Mouse (Mus musculus) large intestine, adult 2 months (tissue): ENCODE data around the gene Mpp3. TPM values are rescaled to one million over a fixed set of nuclear protein-coding genes. Genes with fewer than 3 reads are reported as not detected.
A peak's percentile ranks its signal among the peaks of the same experiment; 100 is the strongest.

Experiments
- DNase-seq: peaks from one replicate; pipeline ENCODE4 v3.0.0-alpha.2; 2012; ENCODE audit warnings: low read depth, low spot score
- WGBS: fragments of 180-500 bp; shearing (Covaris S2); methylation state at CpG from one replicate; pipeline ENCODE4 v1.1.7; 2018; 5-methylcytosine and 5-hydroxymethylcytosine counted together
- polyA plus RNA-seq: library from polyadenylated mRNA; depleted of rRNA; stranded (reverse); fragments of >200 nt; gene quantifications from 2 replicates; pipeline ENCODE4 v1.2.3, GENCODE M21; 2012

Mpp3 gene
- polyA plus RNA-seq, 1 experiment = 2.4 TPM

DNA sequence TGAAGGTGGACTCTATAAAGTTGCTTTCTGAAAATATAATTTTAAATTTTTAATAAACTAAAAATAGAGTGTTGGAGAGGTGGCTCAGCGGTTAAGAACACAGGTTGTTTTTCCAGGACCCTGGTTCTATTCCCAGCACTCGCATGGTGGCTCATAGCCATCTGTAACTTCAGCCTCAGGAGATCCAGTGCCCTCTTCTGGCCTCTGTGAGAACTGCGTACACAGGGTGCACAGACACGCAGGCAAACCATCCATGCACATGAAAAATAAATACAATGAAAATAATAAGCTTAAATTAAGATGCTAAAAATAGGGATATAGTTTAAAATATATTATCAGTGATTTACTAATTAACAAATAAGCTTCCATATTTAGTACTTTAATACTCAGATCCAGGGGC, 12.4 kb upstream of the Mpp3 start:
- no peak for DNase-seq
- 73% methylated on average over 4 of the region's 4 CpGs for WGBS

DNA sequence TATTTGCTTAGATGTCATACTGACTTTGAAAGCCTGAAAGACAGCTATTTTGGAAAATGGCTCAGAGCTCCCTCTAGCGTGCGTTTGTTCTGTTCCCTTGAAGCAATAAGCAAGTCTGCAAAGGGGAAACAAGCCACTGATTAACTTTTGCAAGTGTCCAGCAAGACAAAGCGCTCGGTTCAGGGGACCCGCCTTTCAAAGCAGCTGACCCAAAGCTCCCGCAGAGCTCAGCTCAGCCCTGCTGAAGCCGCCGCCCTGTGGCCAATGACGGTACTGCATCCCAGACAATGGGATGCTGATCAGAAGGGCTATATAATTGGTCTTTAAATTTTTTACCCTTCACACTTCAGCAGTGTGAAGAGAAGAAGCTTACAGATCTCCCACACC, 11.9 kb upstream of the Mpp3 start:
- under 1% methylated on average over 9 of the region's 9 CpGs for WGBS
- DNase-seq = peak; percentile 84

DNA sequence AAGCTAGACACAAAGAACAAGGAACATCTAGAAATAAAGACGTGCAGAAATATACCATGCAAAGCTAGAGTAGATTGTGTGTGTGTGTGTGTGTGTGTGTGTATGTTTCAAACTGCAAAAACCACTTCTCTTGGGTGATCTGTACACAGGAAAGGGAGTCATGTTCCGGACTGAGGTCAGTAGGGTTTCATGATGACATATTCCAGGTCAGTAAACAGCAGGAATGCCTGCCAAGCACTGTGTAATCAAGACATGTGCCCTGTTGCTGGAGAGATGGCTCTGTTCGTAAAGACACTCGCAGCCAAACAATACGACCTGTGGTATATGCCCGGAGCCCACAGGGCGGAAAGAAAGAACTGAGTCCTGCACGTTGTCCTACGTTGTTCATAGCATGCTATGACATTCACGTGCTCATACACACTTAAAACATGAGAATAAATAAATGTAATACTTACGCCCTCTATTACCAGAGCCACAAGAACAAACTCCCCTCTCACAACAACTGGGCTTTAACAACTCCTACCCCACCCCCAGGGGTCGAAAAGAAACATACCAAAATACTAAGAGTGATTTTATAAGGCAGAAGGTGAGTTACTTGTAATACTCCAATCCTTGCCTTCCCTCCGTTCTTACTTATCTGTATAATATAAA, 11.4 kb upstream of the Mpp3 start:
- WGBS = 39% methylated on average over 13 of the region's 13 CpGs
- no peak for DNase-seq

DNA sequence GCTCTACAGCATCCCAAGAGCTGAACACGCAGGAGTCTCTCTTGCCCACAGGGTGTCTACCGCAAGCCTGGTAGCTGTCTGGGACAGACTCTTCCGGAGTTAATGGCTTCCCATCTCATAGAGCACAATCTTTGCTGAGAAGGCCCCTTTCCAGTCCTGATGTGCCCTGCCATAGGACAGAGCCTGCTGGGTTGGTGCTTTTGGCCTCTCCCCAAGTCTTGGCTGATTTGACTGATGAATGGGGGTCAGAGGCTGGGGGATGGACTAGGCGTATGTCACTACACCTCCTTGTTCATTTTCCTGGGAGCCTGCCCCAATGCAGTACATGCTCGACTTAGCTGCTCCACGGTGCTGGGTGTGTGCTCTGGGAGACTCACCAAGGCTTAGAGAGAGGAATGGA, 9.5 kb upstream of the Mpp3 start:
- 82% methylated on average over 6 of the region's 6 CpGs for WGBS
- DNase-seq = no peak

DNA sequence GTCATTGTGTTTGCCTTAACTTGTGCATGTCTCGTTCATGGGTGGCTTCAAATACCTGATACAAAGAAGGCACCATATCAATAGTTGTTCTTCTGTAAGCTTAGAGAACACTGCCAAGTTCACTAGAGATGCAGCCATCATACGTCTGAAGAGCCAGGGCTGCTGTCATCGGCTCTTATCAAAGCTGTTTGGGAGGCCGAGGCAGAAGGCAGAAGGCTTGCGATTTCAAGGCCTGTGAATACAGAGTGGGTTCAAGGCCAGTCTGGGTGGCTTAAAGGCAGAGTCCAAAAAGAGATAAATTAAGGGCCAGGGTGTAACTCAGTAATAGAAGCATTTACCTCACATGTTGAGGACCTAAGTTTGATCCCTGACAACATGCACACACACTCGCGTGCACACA, 8.1 kb upstream of the Mpp3 start:
- 82% methylated on average over 7 of the region's 7 CpGs for WGBS
- no peak for DNase-seq

DNA sequence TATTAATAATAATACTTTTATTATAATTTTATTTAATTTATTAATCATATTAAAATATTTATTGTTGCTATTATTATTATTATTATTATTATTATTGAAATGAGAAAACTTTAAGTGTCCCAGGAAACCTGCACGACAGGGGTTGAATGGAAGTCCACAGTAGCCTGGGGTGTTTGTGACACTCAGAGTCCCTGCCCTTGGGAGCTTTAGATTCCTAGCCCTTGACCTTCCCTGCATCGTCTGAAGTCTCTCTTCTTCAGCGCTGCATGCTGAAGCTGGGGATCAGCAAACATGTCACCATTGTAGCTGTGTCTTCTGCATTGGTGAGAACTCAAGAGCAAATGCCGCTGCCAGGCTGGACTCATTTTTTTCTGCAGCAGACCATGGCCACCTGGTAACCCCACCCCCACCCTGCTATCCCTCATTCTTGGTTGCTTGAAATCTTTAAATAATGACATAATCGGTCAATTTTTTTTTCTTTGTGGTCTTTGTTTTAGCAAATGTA, 7.2 kb upstream of the Mpp3 start:
- DNase-seq = no peak
- 84% methylated on average over 5 of the region's 5 CpGs for WGBS

DNA sequence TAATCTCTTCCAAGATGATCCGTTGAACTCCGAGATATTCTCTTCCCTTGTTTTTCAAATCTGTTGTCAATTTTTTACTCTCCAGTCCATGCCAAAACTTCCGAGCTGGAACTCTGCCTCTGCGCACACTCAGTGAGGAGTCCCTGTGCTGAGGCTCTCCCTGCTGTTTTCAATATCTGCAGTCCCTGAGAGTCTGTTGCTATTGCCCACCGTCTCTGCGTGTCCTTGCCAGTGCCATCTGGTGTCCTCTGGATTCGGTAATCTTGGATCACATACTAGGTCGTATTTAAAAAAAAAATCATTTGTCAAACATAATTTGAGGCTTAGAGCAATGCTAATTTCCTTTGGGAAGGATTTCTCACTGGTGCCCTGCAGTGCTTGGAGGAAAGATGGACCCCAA, 6.6 kb upstream of the Mpp3 start:
- no peak for DNase-seq
- WGBS = 70% methylated on average over 8 of the region's 8 CpGs

DNA sequence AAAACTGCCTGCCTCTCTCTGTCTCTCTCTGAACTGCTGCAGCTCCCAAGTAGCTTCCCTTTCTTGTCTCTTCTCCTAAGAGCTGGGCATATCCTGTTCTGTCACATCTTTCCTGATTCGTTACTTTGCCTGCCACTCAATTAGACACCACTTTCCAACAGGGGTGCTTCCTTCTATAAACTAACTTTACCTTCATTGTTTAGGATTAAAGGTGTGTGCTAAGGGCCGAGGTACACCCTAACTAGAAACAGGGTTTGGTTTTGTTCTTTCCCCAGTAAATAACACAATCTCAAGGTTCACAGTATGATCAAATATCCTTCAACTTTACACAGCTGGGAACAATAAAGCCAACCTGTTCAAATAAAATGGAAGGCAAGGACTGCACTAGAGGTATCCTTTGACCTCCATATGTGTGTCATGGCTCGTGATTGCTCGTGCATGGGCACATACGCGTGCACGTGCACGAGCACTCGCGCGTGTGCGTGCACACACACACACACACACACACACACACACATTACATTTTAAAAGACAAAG, 4.9 kb upstream of the Mpp3 start:
- DNase-seq = peak; percentile 88
- WGBS = 40% methylated on average over 12 of the region's 12 CpGs

DNA sequence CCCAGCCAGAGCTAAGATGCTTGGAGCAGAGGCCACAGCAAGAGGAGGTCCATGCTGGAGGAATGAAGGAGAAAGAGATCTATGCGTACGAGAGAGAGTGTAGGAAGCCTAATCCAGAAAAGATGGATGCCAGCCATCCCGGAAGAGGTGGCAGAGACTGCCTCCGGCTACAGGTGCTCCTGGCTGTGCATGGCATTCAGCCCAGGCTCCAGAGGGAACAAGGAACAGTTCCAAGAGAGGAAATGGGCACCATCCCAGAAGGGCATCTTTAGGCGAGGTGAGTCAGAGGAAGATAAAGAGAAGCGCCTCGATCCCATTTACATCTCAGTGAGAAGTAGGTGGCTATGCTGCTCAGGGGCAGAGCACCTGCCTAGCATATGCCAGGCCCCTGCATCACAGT, 2.9 kb upstream of the Mpp3 start:
- WGBS = 28% methylated on average over 7 of the region's 7 CpGs
- DNase-seq = peak; percentile 76

DNA sequence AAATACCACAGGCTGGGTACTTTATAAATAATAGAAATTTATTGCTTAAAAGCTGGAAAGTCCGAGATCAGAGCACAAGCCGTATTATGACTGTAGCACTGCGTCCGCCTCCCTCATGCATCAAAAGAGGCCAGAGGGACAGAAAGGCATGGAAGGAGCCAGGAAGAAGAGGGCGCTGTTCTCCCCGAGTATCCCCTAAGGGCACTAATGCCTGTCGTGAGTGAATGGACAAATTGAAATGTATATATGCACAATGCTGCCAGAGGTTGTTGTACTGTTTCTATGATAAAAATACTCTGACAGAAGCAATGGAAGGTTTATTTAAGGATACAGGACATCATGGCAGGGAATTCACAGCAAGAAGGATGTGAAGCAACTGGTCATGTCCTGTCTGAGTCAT, 1.7 kb upstream of the Mpp3 start:
- DNase-seq = no peak
- 48% methylated on average over 7 of the region's 7 CpGs for whole genome bisulfite sequencing

DNA sequence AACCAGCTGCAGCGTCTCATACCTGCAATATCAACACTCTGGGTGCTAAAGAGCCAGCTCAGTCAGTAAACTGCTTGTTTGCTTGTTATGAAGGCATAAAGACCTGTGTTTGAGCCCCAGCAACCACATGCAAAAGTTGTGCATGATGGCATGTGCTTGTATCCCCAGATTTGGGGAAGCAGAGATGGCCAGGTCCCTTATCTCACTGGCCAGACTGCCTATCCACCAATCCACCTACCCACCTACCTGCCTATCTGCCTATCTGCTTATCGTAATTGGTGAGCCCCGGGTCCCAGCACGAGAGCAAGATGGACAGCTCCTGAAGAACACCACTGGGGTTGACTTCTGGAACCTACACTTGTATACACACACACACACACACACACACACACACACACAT, 1.0 kb upstream of the Mpp3 start:
- DNase-seq = no peak
- WGBS = 83% methylated on average over 4 of the region's 4 CpGs

DNA sequence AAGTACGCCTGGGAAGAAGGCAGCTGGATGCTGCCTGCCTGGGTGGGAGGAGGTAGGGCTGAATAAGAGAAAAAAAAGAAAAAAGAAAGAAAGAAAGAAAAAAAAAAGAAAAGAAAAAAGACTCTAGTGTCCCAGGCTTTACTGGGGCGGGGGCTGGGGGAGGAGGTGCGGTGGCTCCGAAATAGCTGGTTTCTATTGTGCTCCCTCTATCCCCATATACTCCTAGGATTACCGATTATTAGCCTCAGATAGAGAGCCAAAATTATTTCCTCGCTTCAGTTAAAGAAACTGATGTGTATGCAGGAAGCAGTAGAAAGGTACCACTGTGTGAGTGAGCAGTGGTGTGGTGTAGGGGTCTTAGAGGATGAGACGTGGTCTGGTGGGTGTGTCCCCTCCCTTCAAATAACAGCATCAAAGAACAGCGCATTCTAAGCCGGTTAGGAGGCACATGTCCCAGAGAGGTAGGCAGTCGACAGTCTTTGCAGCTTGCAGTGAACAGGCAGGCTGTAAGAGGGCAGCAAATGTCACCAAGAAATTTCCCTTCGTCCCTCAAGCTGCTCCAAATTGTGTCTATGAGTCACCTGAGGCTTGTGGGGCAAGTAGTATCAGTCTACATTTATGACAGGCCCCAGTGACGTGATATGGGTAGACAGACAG, 772 bp downstream of the Mpp3 start:
- WGBS = 5% methylated on average over 12 of the region's 12 CpGs
- DNase-seq = no peak

DNA sequence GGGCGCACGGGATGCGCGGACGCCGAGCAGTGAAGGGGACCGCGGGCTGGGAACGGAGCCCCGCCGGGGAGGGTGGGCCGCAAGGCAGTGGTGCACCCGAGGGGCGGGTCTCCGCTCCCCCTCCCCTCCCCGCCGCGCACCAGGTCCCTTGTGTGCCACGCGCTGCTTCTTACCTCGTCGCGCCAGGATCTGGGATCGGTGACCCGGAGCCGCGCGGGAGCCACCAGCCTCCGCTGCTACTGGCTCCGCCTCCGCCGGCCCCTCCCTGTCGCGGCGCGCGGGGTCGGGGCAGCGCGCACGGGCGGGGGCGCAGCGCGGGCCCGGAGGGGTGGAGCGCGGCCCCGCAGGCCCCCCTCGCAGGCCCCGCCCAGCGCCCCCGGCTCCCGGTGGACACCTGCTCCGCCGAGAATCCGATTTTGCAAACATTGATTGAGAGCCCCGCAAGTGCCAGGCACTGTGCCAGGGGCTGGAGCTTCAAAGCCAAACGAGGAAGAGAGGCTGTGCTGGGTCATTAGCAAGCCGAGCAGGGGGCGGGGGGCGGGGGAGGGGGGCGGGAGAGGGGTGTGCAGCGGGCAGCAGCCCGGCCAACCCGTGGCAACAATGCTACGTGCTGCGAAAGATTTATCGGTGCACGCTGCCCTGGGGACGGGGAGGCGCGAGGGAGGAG, 1.4 kb downstream of the Mpp3 start:
- no peak for DNase-seq
- WGBS = 1% methylated on average over 71 of the region's 73 CpGs

DNA sequence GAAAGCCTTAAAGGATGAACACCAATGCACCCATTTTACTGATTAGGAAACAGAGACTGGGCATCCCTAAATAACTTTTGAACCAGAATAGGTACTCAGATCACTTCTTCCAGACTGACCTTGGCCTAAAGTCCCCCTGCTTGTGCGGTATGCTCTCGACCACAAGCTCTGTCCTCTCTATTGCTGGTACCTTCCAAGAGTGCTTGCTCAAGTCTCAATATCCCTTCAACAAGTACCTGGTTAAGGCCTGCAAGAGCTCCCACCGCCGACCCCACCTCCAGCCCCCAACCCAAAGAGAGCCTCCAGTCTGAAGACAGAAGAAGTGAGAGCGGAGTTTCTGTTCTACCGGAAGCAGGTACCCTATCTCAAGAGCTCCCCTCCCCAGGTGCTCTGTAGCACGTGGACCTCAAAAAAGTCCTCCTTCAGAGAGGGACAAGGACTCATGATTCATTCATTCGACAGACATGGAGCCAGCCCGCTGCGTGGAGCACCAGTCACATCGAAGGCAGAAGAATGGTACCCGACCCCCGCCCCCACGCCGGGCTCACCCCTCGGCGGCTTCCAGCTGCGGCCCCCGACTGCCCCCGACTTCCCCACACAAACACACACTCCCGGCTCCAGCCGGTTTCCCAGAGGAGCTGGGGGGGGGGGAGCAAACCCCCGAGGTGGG, 2.1 kb downstream of the Mpp3 start:
- no peak for DNase-seq
- 6% methylated on average over 23 of the region's 23 CpGs for WGBS

DNA sequence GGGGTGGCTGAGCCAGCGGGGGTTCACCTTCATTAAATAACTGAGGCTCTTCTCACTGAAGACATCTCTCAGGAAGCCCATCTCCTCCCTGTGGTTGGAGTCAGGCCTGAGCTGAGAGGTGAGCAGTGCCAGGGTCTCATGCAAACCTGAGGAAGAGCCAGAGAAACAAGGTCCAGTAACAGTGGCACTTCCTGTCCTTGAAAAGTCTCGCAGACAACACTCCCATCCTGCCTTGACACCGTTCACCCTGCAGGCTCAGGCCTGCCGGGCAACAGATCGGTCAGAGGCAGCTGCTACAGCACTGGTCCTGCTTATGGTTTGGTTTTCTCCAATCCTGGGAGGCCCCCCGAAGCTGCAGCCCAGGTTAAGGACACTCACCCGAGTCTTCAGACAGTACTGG, 2.9 kb downstream of the Mpp3 start:
- no peak for DNase-seq
- 63% methylated on average over 7 of the region's 7 CpGs for WGBS

DNA sequence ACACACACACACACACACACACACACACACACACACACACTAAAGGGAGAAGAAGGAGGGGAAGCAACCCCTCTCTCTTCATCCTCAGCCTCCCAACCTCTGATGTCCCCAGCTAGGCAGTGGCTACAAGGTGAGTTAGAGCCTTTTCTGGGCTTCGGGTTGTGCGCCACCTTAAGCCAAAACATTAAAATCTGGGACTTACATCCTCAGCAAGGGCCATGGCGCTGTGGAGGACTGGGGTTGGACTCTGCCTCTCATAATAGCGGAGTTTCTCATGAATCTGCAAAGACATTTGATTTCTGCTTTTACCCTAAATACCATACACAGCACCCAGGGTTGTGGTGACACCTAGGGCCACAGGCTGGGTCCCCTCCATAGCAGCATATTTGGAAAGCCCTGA, 3.4 kb downstream of the Mpp3 start:
- WGBS = 89% methylated on average over 4 of the region's 4 CpGs

DNA sequence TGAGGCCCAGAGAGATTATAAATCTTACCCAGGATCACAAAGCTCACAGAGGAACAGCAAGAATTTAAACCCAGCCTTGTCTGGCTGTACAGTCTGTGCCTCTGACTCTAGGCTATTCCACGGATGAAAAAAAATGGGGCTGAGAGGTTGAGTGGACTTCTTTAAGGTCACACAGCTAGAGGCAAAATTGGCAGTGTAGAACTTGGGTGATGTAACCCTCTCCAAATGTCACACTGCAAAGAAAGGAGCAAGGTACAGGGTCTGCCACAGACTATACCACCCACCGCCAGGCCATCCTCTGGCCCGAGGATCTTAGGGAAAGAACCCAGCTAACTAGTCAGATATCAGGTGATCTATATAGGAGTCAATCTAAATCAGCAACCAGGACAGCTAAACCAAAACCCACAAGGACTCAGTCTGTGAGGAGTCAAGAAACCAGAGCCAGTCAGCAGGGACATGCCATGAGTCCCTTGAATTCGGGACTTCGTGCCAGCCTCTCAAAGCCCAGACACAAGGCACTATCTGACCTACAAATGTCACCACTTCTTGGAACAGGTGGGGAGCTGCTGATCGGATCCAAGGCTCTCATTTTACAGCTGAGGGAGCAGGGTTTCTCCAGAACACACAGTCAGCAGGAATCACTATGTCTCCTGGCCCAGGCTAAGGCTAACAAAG, 4.0 kb downstream of the Mpp3 start:
- no peak for DNase-seq
- 82% methylated on average over 6 of the region's 6 CpGs for WGBS

More for the DNA sequence above, 3.4 kb downstream of the Mpp3 start:
- no peak for DNase-seq

DNA sequence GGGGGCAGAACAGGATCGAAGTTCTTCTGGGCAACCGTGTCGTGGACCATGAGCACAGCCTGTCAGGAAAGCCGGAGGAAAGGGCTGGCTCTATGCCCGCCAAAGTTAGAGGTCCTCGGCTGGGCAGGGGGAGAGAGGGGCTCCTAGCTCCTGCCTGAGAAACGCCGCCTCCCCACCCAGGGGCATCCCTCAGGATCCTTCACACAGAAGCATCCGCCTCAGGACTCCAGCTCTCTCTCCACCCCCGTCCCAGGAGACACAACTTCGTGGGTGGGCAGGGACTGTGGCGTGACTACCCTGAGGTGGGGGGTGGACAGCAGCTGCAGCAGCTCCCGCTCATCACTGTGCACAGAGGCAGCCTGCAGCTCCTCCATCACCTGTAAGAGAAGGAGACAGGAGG, 4.9 kb downstream of the Mpp3 start:
- no peak for DNase-seq
- WGBS = 84% methylated on average over 13 of the region's 13 CpGs

DNA sequence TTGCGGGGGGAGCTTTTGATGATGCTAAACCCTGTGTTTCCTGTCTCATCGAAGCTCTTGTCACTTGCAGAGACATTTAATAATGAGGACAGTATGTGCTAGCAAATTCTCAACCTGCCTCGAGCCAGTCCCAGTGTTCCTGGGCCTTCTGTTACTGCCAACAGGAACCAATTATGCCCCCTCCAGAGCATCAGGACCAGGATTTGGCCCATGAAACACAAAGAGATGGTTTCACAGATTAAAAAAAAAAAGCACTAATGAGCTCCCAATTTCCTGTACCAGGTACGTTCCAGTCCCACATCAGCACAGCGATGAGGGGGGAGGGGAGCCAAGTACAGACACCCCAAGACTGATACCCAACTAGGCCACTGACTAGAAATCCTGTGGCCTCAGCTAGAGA, 7.1 kb downstream of the Mpp3 start:
- 88% methylated on average over 5 of the region's 5 CpGs for WGBS
- DNase-seq = no peak

DNA sequence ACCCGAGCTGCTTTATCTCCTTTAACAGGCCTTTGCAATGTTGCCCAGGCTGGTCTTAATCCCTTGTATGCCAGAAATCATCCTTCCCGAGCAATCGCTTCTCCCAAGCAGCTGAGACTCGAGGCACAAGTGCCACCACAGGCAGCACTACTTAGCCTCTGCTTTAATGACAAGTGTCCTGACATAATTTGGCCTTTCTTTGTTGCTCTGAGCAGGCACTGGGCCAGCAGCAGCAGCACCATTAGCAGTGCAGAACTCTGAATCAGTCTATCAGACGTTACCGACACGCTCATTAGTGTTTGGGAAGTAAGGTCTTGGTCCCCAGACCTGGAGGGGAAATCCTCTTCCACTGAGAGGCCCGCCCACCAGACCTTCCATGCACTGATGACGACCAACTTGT, 8.5 kb downstream of the Mpp3 start:
- DNase-seq = no peak
- WGBS = 87% methylated on average over 9 of the region's 9 CpGs
